Mouse (Mus musculus): ENCODE measurements around the gene Ropn1l.
A peak's percentile ranks its signal among the peaks of the same experiment; 100 is the strongest.

Ropn1l gene

GRCm38 (mm10) chr15:31442698-31443097 lies 10.8 kb downstream of the Ropn1l start:
- DNase-seq, result no peak

GRCm38 (mm10) chr15:31441996-31442395 lies 11.5 kb downstream of the Ropn1l start:
- no peak for DNase-seq

- no peak for DNase-seq
Measured at GRCm38 (mm10) chr15:31436811-31437210, 16.7 kb downstream of the Ropn1l start.

GRCm38 (mm10) chr15:31436083-31436482 lies 17.5 kb downstream of the Ropn1l start:
- no peak for DNase-seq

- no peak for DNase-seq
Measured at GRCm38 (mm10) chr15:31433768-31434167, 19.8 kb downstream of the Ropn1l start.

GRCm38 (mm10) chr15:31431847-31432246 lies 21.7 kb downstream of the Ropn1l start:
- DNase-seq, result no peak

- no peak for DNase-seq
Measured at GRCm38 (mm10) chr15:31430014-31430413, 23.5 kb downstream of the Ropn1l start.

- DNase-seq, result no peak
Measured at GRCm38 (mm10) chr15:31429429-31429828, 24.1 kb downstream of the Ropn1l start.

GRCm38 (mm10) chr15:31428571-31428970 lies 25.0 kb downstream of the Ropn1l start:
- DNase-seq, result no peak

GRCm38 (mm10) chr15:31427390-31427789 lies 26.1 kb downstream of the Ropn1l start:
- no peak for DNase-seq

- no peak for DNase-seq
Measured at GRCm38 (mm10) chr15:31426066-31426706, 27.4 kb downstream of the Ropn1l start.

- no peak for DNase-seq
Measured at GRCm38 (mm10) chr15:31422649-31423369, 30.7 kb downstream of the Ropn1l start.

GRCm38 (mm10) chr15:31419037-31419436 lies 34.5 kb downstream of the Ropn1l start:
- peak in 1 of 2 experiments; percentile 11 for DNase-seq

- DNase-seq, result no peak
Measured at GRCm38 (mm10) chr15:31418686-31419024, 34.9 kb downstream of the Ropn1l start.

- peak; percentile 7 to 13 for DNase-seq
Measured at GRCm38 (mm10) chr15:31417796-31418685, 35.5 kb downstream of the Ropn1l start.

- DNase-seq, result no peak
Measured at GRCm38 (mm10) chr15:31417409-31417795, 36.1 kb downstream of the Ropn1l start.

- DNase-seq, result no peak
Measured at GRCm38 (mm10) chr15:31415181-31415580, 38.4 kb downstream of the Ropn1l start.

- DNase-seq, result no peak
Measured at GRCm38 (mm10) chr15:31414179-31414898, 39.2 kb downstream of the Ropn1l start.

GRCm38 (mm10) chr15:31413662-31414061 lies 39.9 kb downstream of the Ropn1l start:
- no peak for DNase-seq

GRCm38 (mm10) chr15:31412933-31413332 lies 40.6 kb downstream of the Ropn1l start:
- DNase-seq, result no peak

GRCm38 (mm10) chr15:31412436-31412835 lies 41.1 kb downstream of the Ropn1l start:
- DNase-seq, result no peak

GRCm38 (mm10) chr15:31407490-31407889 lies 46.0 kb downstream of the Ropn1l start:
- DNase-seq, result no peak

GRCm38 (mm10) chr15:31406881-31407280 lies 46.7 kb downstream of the Ropn1l start:
- DNase-seq, result no peak

Data from thymus, adult 18-20 months (tissue).